Mouse (Mus musculus) CH12.LX (cell line): ENCODE measurements around the gene Naip1. TPM values are rescaled to one million over a fixed set of nuclear protein-coding genes. Genes with fewer than 3 reads are reported as not detected.
"Not testable (repeated sequence)": the region's sequence is repeated elsewhere in the genome, so short reads cannot be mapped to it uniquely, and the experiment has no call there.

Experiments
- DNase-seq: peaks from one replicate; pipeline ENCODE4 v3.0.0-alpha.2; 2013; ENCODE audit errors: extremely low read depth
- H3K27ac ChIP-seq: 2 replicates; pipeline ENCODE4 v1.5.1; 2012; ENCODE audit warnings: low read depth, mild to moderate bottlenecking, control low read depth, moderate library complexity; ENCODE audit not compliant: insufficient read depth
- H3K27me3 ChIP-seq: replicated peaks from 2 replicates; pipeline ENCODE3; 2012; ENCODE audit warnings: inconsistent platforms
- H3K36me3 ChIP-seq, 2 experiments: replicated peaks in 1 of 2; 2 replicates each; pipeline versions ENCODE3 to v1.6.1; 2012; ENCODE audit warnings: inconsistent platforms in 1 of 2, low read length in 1 of 2, mild to moderate bottlenecking in 1 of 2, mixed read lengths in 1 of 2, moderate library complexity in 1 of 2; ENCODE audit not compliant: control insufficient read depth in 1 of 2, insufficient read depth in 1 of 2
- H3K4me1 ChIP-seq, 2 experiments: 2 replicates each; pipeline ENCODE4 v1.6.1; 2012; ENCODE audit warnings: inconsistent platforms in 1 of 2, moderate library complexity in 1 of 2; ENCODE audit not compliant: insufficient read depth in 2 of 2, control insufficient read depth in 1 of 2
- H3K4me2 ChIP-seq: 2 replicates; pipeline ENCODE4 v1.6.1; 2012; ENCODE audit warnings: low read depth, mild to moderate bottlenecking, control low read depth; ENCODE audit not compliant: poor library complexity, insufficient read depth, severe bottlenecking
- H3K4me3 ChIP-seq, 3 experiments: fragments of 150-350 bp in 1 of 3; sonication (generic) in 1 of 3; replicated peaks in 1 of 3; 2 replicates each; pipeline versions ENCODE3 to v1.5.1; 2011 to 2012; ENCODE audit warnings: low read depth in 2 of 3, low read length in 2 of 3, mild to moderate bottlenecking in 2 of 3, moderate library complexity in 2 of 3, control low read depth in 1 of 3, improper control_type of control experiment in 1 of 3, inconsistent platforms in 1 of 3, mixed read lengths in 1 of 3; ENCODE audit not compliant: poor library complexity in 1 of 3
- H3K79me2 ChIP-seq: replicated peaks from 2 replicates; pipeline ENCODE4 v1.6.1; 2012; ENCODE audit warnings: mild to moderate bottlenecking, moderate library complexity; ENCODE audit not compliant: control insufficient read depth, poor library complexity, insufficient read depth, severe bottlenecking; ENCODE audit errors: extremely low read depth
- H3K9ac ChIP-seq: 2 replicates; pipeline ENCODE4 v1.6.1; 2012; ENCODE audit warnings: low read depth, mild to moderate bottlenecking, control low read depth, moderate library complexity; ENCODE audit not compliant: insufficient read depth
- H3K9me3 ChIP-seq: replicated peaks from 2 replicates; pipeline ENCODE3; 2012; ENCODE audit warnings: low read length, inconsistent platforms, mixed read lengths
- CHD1 ChIP-seq: IDR thresholded peaks from 2 replicates; pipeline ENCODE4 v1.6.1; 2012; ENCODE audit warnings: low read depth, low read length, improper control_type of control experiment, inconsistent platforms
- CTCF ChIP-seq, 2 experiments: IDR thresholded peaks in 1 of 2; conservative IDR thresholded peaks in 1 of 2; 2 replicates each; pipeline ENCODE4 v1.5.1; 2011 to 2012; ENCODE audit warnings: low read depth in 2 of 2, low read length in 2 of 2, improper control_type of control experiment in 1 of 2, inconsistent platforms in 1 of 2, mild to moderate bottlenecking in 1 of 2, moderate library complexity in 1 of 2
- E2F4 ChIP-seq: IDR thresholded peaks from 2 replicates; pipeline ENCODE4 v1.6.1; 2011; ENCODE audit warnings: low read depth, low read length, improper control_type of control experiment; ENCODE audit not compliant: insufficient replicate concordance
- ETS1 ChIP-seq: conservative IDR thresholded peaks from 2 replicates; pipeline ENCODE4 v1.6.1; 2012; ENCODE audit warnings: low read depth, mild to moderate bottlenecking, inconsistent platforms, low read length, improper control_type of control experiment, moderate library complexity
- GABPA ChIP-seq: IDR thresholded peaks from 2 replicates; pipeline ENCODE4 v1.6.1; 2012; ENCODE audit warnings: low read depth, low read length, improper control_type of control experiment, inconsistent platforms; ENCODE audit not compliant: insufficient replicate concordance
- HCFC1 ChIP-seq: IDR thresholded peaks from 2 replicates; pipeline ENCODE4 v1.6.1; 2012; ENCODE audit warnings: low read depth, mild to moderate bottlenecking, inconsistent platforms, low read length, improper control_type of control experiment
- JUN ChIP-seq: IDR thresholded peaks from 2 replicates; pipeline ENCODE4 v1.6.1; 2011; ENCODE audit warnings: low read depth, mild to moderate bottlenecking, low read length, improper control_type of control experiment, moderate library complexity; ENCODE audit not compliant: insufficient read depth
- KAT2A ChIP-seq: IDR thresholded peaks from 2 replicates; pipeline ENCODE4 v1.6.1; 2012; ENCODE audit warnings: low read length, improper control_type of control experiment, inconsistent platforms; ENCODE audit not compliant: insufficient replicate concordance
- MAFK ChIP-seq: IDR thresholded peaks from 2 replicates; pipeline ENCODE4 v1.6.1; 2011; ENCODE audit warnings: low read length, improper control_type of control experiment; ENCODE audit not compliant: insufficient replicate concordance
- MAZ ChIP-seq: IDR thresholded peaks from 2 replicates; pipeline ENCODE4 v1.6.1; 2012; ENCODE audit warnings: low read depth, mild to moderate bottlenecking, inconsistent platforms, low read length, improper control_type of control experiment, moderate library complexity
- MEF2A ChIP-seq: IDR thresholded peaks from 2 replicates; pipeline ENCODE4 v1.6.1; 2014; ENCODE audit warnings: low read depth, mild to moderate bottlenecking, inconsistent platforms, low read length, improper control_type of control experiment, borderline replicate concordance
- PAX5 ChIP-seq: IDR thresholded peaks from 2 replicates; pipeline ENCODE4 v1.6.1; 2012; ENCODE audit warnings: low read length, inconsistent platforms, mixed read lengths
- POLR2AphosphoS2 ChIP-seq: IDR thresholded peaks from 2 replicates; pipeline ENCODE4 v1.6.1; 2011; ENCODE audit warnings: low read depth, low read length, improper control_type of control experiment
- RAD21 ChIP-seq: IDR thresholded peaks from 2 replicates; pipeline ENCODE4 v1.6.1; 2011; ENCODE audit warnings: low read depth, mild to moderate bottlenecking, low read length, improper control_type of control experiment, moderate library complexity
- RCOR1 ChIP-seq: conservative IDR thresholded peaks from 2 replicates; pipeline ENCODE4 v1.6.1; 2012; ENCODE audit warnings: low read depth, mild to moderate bottlenecking, inconsistent platforms, low read length, improper control_type of control experiment
- TBP ChIP-seq: conservative IDR thresholded peaks from 2 replicates; pipeline ENCODE4 v1.6.1; 2011; ENCODE audit warnings: low read depth, low read length, improper control_type of control experiment
- TCF12 ChIP-seq: IDR thresholded peaks from 2 replicates; pipeline ENCODE4 v1.6.1; 2014; ENCODE audit warnings: low read depth, mild to moderate bottlenecking, inconsistent platforms, low read length, improper control_type of control experiment
- UBTF ChIP-seq: IDR thresholded peaks from 2 replicates; pipeline ENCODE4 v1.6.1; 2012; ENCODE audit warnings: low read depth, mild to moderate bottlenecking, inconsistent platforms, low read length, improper control_type of control experiment, moderate library complexity
- USF1 ChIP-seq: IDR thresholded peaks from 2 replicates; pipeline ENCODE4 v1.6.1; 2014; ENCODE audit warnings: low read depth, mild to moderate bottlenecking, inconsistent platforms, low read length, improper control_type of control experiment
- USF2 ChIP-seq: conservative IDR thresholded peaks from 2 replicates; pipeline ENCODE4 v1.6.1; 2011; ENCODE audit warnings: low read depth, low read length, improper control_type of control experiment
- ZKSCAN1 ChIP-seq: IDR thresholded peaks from 2 replicates; pipeline ENCODE4 v1.6.1; 2012; ENCODE audit warnings: low read depth, inconsistent platforms, low read length, improper control_type of control experiment, borderline replicate concordance
- ZMIZ1 ChIP-seq: IDR thresholded peaks from 2 replicates; pipeline ENCODE4 v1.6.1; 2012; ENCODE audit warnings: low read depth, mild to moderate bottlenecking, inconsistent platforms, low read length, improper control_type of control experiment
- dilution Hi-C: fragments of 300-500 bp; cut with MboI; formaldehyde crosslinking; loops from 2 replicates; pipeline ENCODE4 v1.14.3; 2020; ENCODE audit warnings: low sequenced_read_pairs; ENCODE audit not compliant: extremely low pct_unique_long_range_greater_than_20kb, extremely low pct_ligation_motif_present
- in situ Hi-C: fragments of 300-500 bp; cut with MboI; formaldehyde crosslinking; loops from 3 replicates; pipeline ENCODE4 v1.14.3; 2019; ENCODE audit warnings: low sequenced_read_pairs, low pct_ligation_motif_present, low pct_unique_long_range_greater_than_20kb, mixed read lengths
- polyA plus RNA-seq: library from polyadenylated mRNA; unstranded; fragments of >175 nt; gene quantifications from 2 replicates; pipeline ENCODE4 v1.2.1, GENCODE M21; 2012; ENCODE audit warnings: low read depth; ENCODE audit not compliant: insufficient read length
- total RNA-seq, 2 experiments: library from RNA; depleted of rRNA; stranded (reverse); fragments of 300-350 nt in 1 of 2; fragments of >200 nt in 1 of 2; gene quantifications; 2 replicates each; pipeline ENCODE4 v1.2.3; 2012 to 2014

Gene Naip1
- total and polyA plus RNA-seq, 3 experiments: 1.1 to 1.8 (median 1.5) TPM

DNA sequence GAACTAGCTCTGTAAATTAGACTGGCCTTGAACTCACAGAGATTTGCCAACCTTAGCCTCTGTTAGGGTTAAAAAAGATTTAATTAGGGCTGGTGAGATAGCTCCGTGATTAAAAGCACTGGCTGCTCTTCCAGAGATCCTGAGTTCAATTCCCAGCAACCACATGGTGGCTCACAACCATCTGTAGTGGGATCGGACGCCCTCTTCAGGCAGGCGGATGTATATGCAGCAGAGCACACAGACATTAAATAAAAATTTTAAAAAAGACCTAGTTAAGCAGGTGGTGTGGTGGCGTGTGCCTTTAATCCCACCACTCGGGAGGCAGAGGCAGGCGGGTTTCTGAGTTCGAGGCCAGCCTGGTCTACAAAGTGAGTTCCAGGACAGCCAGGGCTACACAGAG lies 41.7 kb upstream of the Naip1 start:
- H3K4me3 ChIP-seq, H3K9ac ChIP-seq, DNase-seq, in situ Hi-C loops, H3K27me3 ChIP-seq, dilution Hi-C loops, H3K4me2 ChIP-seq, H3K27ac ChIP-seq, H3K9me3 ChIP-seq, H3K36me3 ChIP-seq: not testable (repeated sequence)
- peaks cover 20% of the 10 kb centered on the region for H3K79me2 ChIP-seq
- peak in 1 of 2 experiments; percentile 44; a peak in 2 of 4 replicates for TF ChIP-seq CTCF (conservative IDR thresholded peaks at IDR 0.05 in 1 of 2, IDR thresholded peaks at IDR 0.05 in 1 of 2; ENCODE audit: low read depth in 2 of 2, low read length in 2 of 2)
- peaks cover 7 to 24% of the 10 kb centered on the region in 2 experiments for H3K4me1 ChIP-seq

DNA sequence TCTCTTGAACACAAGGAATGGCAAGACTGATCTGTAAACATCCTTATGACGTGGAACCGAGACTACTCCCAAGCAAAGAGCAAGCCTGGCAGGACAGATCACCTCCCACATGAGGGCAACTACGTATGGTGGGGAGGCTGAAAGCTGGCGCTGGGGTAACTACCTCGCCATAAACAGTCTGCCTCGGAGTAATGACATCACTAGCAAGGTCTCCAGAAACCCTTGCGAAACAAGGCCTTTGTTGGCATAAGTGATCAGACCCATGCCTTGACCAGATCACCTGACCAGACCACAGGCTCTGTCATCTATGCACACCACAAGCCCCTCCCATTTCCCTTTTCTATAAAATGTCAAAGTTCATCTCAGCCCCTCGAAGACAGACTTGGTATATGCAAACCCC lies 40.6 kb upstream of the Naip1 start:
- in situ Hi-C loops: no loop called here
- TF ChIP-seq CTCF (conservative IDR thresholded peaks at IDR 0.05 in 1 of 2, IDR thresholded peaks at IDR 0.05 in 1 of 2; ENCODE audit: low read depth in 2 of 2, low read length in 2 of 2) (no peak), ZMIZ1 (no peak), USF2 (no peak), GABPA (no peak), KAT2A (no peak), MEF2A (no peak), MAZ (no peak), TCF12 (no peak), USF1 (no peak), RAD21 (no peak), RCOR1 (no peak)
- Histone ChIP-seq H3K9ac (no peak overlapping the region), H3K27me3 (no peaks in the 10 kb centered on the region), H3K4me2 (no peak overlapping the region), H3K36me3 (peaks cover 2 to 16% of the 10 kb centered on the region in 2 experiments), H3K27ac (no peak overlapping the region), H3K4me1 (peaks cover 7 to 24% of the 10 kb centered on the region in 2 experiments), H3K79me2 (peaks cover 21% of the 10 kb centered on the region), H3K4me3 (no peak overlapping the region), H3K9me3 (no peaks in the 10 kb centered on the region)
- DNase-seq: peak; percentile 17
- dilution Hi-C loops: no loop called here

DNA sequence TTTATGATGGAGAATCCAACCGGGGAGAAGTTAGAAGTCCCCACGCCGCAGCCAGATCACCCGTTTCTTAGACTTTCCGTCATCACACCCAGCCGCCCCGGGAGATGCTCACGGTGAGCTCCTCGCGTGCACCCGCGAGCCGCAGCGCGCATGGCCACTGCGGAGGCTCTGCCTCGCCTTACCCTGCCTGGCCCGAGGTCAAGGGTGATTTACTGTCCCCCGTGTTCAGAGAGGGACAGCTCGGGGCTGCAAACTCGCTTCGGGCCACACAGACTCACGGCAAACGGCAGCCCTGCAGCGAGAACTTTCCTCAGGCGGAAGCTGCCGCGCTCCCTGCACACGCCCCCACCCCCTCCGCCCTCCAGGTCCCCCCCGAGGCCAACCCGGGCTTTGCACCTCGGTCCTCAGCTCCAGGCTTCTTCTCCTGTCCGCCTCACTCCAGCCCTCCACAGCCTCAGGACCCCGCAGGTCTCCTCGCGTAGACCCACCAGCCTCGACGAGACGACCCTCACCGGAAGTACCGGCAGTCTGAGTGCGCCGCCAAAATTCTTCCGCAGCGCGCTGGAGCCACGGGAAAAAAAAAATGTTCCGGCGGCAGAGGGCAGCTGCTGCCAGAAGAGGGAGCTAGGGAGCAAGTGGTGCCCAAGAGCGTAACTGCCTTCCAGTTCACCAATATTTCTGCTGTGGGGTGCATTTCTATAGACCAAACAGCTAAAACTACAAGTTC lies 39.6 kb upstream of the Naip1 start, which contains the start of gene Gtf2h2:
Gene Gtf2h2, minus strand, starts transcription at position 519 of the 727 bp plus-strand sequence.
- no peaks in the 10 kb centered on the region for H3K9me3 ChIP-seq
- H3K9ac ChIP-seq: peak within 1 kb of the TSS; percentile 66
- no peaks in the 10 kb centered on the region for H3K27me3 ChIP-seq
- peak within 1 kb of the TSS; percentile 79 for H3K4me2 ChIP-seq
- peak; percentile 83 for DNase-seq
- in situ Hi-C loops (no loop called here), dilution Hi-C loops (no loop called here)
- H3K27ac ChIP-seq: 0 out of 2 replicates have a peak within 1 kb of the TSS, but pooled peaks have one; percentile 26
- H3K79me2 ChIP-seq: peaks cover 23% of the 10 kb centered on the region
- H3K4me3 ChIP-seq: peak within 1 kb of the TSS; percentile 56 to 96 (median 93)
- H3K4me1 ChIP-seq: peaks cover 7 to 24% of the 10 kb centered on the region in 2 experiments
- peaks cover 8 to 27% of the 10 kb centered on the region in 2 experiments for H3K36me3 ChIP-seq
- TF ChIP-seq TBP (no peak), ZKSCAN1 (no peak), CTCF (conservative IDR thresholded peaks at IDR 0.05 in 1 of 2, IDR thresholded peaks at IDR 0.05 in 1 of 2; ENCODE audit: low read depth in 2 of 2, low read length in 2 of 2) (peak; percentile 58 to 93), PAX5 (no peak), RCOR1 (peak; percentile 73; the same call in 1 of the 2 replicates), UBTF (no peak), USF1 (no peak; the same call in 1 of the 2 replicates), JUN (no peak), ETS1 (0 out of 2 replicates have a peak, but pooled peaks have one; percentile 29), CHD1 (no peak), MAFK (no peak), E2F4 (no peak), HCFC1 (peak; percentile 88), MAZ (peak; percentile 88), POLR2AphosphoS2 (no peak), TCF12 (peak; percentile 72), ZMIZ1 (no peak; the same call in 1 of the 2 replicates)
